Mouse (Mus musculus) spleen, postnatal 36 days (tissue): ENCODE data around the gene Prkcz.
"Not testable (repeated sequence)": the region's sequence is repeated elsewhere in the genome, so short reads cannot be mapped to it uniquely, and the experiment has no call there.

Source experiments
- DNase-seq, 2 experiments: peaks; one replicate each; pipeline ENCODE4 v3.0.0; 2022; ENCODE audit warnings: low spot score in 2 of 2, mixed read lengths in 1 of 2

Gene Prkcz

GRCm38 (mm10) chr4:155283001-155283503 is 78.1 kb downstream of the Prkcz start:
- DNase-seq = no peak

GRCm38 (mm10) chr4:155282231-155282630 is 78.9 kb downstream of the Prkcz start:
- no peak for DNase-seq

- no peak for DNase-seq
Observed at GRCm38 (mm10) chr4:155281652-155282051, 79.5 kb downstream of the Prkcz start.

- no peak for DNase-seq
Observed at GRCm38 (mm10) chr4:155281227-155281626, 79.9 kb downstream of the Prkcz start.

- DNase-seq = no peak
Observed at GRCm38 (mm10) chr4:155280768-155281121, 80.4 kb downstream of the Prkcz start.

- no peak for DNase-seq
Observed at GRCm38 (mm10) chr4:155279926-155280767, 81.0 kb downstream of the Prkcz start.

GRCm38 (mm10) chr4:155279054-155279453 is 82.1 kb downstream of the Prkcz start:
- DNase-seq = no peak

GRCm38 (mm10) chr4:155277963-155278362 is 83.2 kb downstream of the Prkcz start:
- DNase-seq = no peak

GRCm38 (mm10) chr4:155274851-155275250 is 86.3 kb downstream of the Prkcz start:
- DNase-seq = no peak

- no peak for DNase-seq
Observed at GRCm38 (mm10) chr4:155274451-155274850, 86.7 kb downstream of the Prkcz start.

GRCm38 (mm10) chr4:155268382-155268781 is 92.8 kb downstream of the Prkcz start:
- peak; percentile 17 to 29 for DNase-seq

GRCm38 (mm10) chr4:155267639-155268175 is 93.5 kb downstream of the Prkcz start:
- no peak for DNase-seq

GRCm38 (mm10) chr4:155267047-155267543 is 94.1 kb downstream of the Prkcz start:
- DNase-seq = no peak

GRCm38 (mm10) chr4:155264521-155265321 is 96.4 kb downstream of the Prkcz start:
- no peak for DNase-seq

GRCm38 (mm10) chr4:155252253-155252652 is 108.9 kb downstream of the Prkcz start:
- no peak for DNase-seq

GRCm38 (mm10) chr4:155251147-155251546 is 110.0 kb downstream of the Prkcz start:
- DNase-seq = no peak

GRCm38 (mm10) chr4:155250361-155251117 is 110.6 kb downstream of the Prkcz start:
- peak; percentile 8 to 11 for DNase-seq

- peak; percentile 81 to 84 for DNase-seq
Observed at GRCm38 (mm10) chr4:155249648-155250351, 111.4 kb downstream of the Prkcz start, which contains the start of gene Faap20. Gene Faap20, plus strand, starts transcription at chr4:155249802.

- peak; percentile 90 to 93 for DNase-seq
Observed at GRCm38 (mm10) chr4:155249257-155249647, 111.9 kb downstream of the Prkcz start.

- DNase-seq = not testable (repeated sequence)
Observed at GRCm38 (mm10) chr4:155248054-155248453, 113.1 kb downstream of the Prkcz start.

- no peak for DNase-seq
Observed at GRCm38 (mm10) chr4:155246691-155247105, 114.5 kb downstream of the Prkcz start.
